Mouse (Mus musculus) cerebellum, postnatal 25 days (tissue): ENCODE measurements around the gene Kcnq1.
A peak's percentile ranks its signal among the peaks of the same experiment; 100 is the strongest.

Source experiments
- DNase-seq, 2 experiments: peaks; one replicate each; pipeline ENCODE4 v3.0.0; 2021; ENCODE audit warnings: mixed read lengths in 2 of 2

Gene Kcnq1

DNA sequence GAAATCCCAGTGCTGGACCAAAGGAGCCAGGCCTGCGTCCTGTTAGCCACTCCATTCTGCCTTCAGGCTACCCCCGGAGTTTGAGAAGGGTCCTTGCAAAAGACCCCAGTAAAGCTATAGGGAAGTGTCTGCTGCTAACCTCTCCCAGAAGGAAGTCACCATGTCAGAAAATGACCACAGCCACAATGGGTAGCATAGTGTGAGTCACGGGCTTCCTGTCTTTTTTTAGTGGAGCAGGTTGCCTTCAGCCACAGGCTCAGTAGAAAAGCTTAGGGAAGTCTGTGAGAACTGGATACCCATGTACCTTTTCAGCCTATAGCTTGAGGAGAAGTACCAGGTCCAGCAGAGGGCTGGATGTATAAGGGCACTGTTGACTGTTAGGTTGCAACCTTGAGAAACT, 267.1 kb downstream of the Kcnq1 start:
- DNase-seq: no peak

- DNase-seq: no peak
Measured at GRCm38 (mm10) chr7:143375945-143376344, 269.8 kb downstream of the Kcnq1 start.

DNA sequence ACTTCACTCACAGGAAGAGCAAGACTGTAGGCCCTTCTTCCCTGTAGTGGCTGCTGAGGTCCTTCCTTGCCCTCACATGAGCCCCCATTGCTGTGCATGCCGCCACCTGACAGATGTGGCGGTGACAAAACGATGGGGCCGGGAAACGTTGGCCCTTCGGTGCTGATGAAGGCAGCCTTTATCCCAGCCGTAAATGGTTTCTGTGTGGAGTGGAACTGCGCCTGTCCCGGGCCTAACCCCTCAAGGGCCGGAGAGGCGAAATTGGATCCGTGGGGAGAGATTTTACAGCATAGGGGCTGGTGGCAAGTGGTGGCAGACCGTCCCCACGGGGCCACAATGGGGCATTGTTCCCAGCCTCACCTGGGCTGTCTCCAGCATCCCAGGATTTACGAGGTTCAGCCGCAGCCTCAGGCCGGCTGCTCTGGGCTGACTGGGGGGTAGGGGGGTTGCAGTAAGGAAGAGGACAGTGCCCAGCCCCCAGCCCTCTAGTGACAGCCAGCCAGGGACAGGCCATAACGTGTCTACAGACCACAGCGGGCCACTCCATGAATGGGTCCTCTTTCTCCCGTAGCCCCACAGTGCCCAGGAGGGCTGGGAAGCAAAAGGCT, 274.4 kb downstream of the Kcnq1 start:
- DNase-seq: no peak

DNA sequence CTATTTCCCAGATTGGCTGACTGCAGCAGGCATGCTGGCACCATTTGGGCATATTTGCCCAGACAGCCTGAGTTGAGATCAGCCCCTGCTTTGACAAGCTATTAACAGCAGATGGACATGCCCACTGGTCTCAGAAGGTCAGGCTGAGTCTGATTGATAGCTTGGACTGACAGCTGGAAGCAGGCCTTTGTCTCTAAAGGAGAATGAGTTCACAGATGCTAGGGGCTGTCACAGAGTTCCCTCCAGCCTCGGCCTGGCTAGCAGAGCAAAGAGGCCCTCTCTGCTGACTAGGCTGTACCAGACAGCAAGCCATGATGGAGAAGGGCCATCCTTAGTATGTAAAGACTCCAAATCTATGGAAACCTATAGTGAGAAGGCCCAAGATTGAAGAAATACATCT, 280.5 kb downstream of the Kcnq1 start:
- no peak for DNase-seq

GRCm38 (mm10) chr7:143388783-143389695, 282.9 kb downstream of the Kcnq1 start:
- peak; percentile 31 to 44 for DNase-seq

DNA sequence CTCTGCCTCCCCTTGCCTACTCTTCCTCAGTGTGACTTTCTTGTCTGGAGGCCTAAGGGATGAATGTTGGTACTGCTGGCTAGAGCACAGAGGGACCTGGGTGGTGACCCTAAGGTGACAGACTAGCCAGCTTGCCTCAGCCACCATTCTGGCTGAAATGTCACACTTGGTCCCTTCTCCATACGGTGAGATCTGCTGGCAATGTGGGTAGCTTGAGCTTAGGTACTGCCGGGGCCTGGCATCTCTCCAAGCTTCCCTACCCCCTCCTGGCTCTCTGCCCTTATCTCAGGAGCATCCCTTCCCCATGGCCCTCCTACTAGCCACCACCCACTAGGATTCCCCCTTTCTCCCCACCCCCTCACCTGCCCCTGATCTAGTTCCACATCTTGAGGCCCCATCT, 283.7 kb downstream of the Kcnq1 start:
- DNase-seq: peak; percentile 56 to 72

DNA sequence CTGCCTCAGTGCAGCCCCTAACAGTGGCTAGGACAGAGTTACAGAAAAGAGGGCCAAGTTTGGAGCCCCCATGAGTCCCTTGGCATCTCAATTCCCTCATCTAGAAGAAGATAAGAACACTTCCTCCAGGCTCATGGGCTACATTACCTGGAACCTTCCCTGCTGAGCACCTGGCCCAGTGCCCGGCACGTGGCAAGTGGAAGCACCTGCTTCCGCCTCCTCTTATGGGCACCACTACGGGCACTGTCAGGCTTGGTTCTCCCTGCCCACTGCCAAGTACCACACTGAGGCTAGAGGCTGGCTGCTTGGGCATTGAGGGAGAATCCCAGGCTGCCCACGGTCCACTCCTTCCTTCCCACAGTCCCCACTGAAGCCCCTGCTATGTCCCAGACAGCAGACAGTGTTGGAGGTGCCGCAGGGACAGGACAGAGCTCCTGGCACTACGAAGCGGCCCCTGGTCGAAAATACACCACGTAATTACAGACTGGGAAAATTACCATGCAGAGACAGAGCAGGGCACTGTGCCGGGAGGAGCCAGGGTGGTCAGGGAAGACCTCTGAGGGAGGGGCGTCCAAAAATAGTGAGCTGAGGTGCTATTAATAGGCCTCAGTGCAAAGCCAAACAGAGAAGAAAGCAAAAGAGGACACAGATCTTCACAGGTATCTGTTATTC, 284.3 kb downstream of the Kcnq1 start:
- DNase-seq: peak; percentile 80 to 88

DNA sequence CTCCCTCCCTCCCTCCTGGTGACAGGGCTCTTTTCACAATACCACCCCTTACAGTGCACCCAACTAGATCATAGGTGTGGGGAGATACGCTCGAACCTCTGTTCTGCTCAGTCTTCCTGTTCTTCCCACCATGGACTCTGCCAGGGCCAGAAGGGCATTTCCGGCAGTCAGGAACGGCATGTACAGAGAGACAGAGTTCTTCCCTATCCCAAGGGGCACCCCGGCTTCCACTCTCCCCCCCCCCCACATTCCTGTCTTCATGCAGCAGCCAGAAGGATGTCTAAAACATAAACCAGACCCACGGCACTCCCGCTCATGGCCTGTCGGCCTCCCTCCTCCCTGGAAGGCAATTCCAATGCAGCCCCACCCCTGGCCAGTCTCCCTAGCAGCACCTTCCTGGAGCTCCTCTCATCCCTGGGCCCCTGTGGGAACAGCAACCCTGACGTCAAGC, 289.0 kb downstream of the Kcnq1 start:
- no peak for DNase-seq

DNA sequence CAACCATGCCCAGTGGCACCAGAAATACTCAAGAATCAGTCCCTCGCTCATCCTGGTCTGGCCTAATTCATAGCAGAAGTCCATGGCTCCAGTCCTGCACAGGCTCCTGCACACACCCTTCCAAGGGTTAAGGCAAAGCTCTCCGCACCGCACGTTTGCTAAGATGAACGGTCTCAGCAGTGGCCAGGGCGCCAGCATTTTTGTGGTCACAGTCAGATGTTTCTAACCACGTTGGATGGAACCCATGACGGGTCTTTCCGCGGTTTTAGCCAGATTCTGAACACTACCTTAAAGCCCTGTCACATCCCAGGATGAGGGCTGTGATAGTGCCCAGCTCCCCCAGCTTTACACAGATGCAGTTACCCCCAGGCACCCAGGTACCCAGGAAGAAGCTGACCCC, 293.6 kb downstream of the Kcnq1 start:
- DNase-seq: no peak

- DNase-seq: no peak
Measured at GRCm38 (mm10) chr7:143400599-143400998, 294.4 kb downstream of the Kcnq1 start.

DNA sequence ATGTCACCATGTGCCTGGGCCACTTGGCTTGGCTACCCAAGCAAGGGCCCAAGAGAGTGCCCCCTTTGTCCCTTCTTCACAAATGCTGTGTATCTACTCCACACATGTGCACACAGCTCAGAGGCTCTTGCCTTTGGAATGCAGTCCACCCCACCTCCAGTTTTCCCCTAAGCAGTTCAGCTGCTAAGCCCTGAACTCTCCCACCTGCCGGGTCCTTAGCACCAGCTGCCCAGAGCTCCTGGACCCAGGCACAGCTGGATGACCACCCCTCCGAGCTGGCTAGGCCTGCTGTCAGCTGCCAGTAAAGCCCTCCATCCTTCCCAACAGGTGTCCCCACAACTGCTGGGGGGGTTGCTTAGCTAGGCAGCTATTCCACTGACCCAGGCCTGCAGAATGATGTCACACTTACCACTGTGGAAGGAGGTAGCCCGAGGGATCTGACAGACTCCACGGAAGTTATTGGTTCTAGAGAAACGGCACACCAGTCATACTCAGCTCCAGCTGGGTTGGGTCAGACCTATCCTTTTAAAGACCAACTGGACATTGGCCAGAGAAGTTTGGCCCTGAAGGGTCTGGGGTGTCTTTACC, 295.4 kb downstream of the Kcnq1 start:
- no peak for DNase-seq

DNA sequence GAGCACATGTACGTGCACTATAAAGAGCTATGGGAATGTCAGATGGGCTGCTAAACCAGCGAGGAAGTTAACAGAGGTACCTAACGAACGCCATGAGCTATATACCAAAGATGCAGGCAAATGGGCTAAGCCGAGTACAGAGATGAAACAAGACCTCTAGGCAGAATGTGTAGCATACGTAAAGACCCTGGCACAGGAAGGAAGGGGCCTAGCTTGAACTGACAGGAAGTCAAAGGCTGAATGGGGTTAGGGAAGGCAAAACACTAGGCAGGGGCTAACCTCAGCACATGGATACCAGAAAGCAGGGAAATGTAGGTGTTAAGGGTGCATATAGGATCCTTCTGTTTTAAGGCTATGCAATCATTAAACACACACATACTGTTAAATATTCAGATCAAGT, 298.1 kb downstream of the Kcnq1 start:
- no peak for DNase-seq

- DNase-seq: no peak
Measured at GRCm38 (mm10) chr7:143407931-143408501, 301.9 kb downstream of the Kcnq1 start.

DNA sequence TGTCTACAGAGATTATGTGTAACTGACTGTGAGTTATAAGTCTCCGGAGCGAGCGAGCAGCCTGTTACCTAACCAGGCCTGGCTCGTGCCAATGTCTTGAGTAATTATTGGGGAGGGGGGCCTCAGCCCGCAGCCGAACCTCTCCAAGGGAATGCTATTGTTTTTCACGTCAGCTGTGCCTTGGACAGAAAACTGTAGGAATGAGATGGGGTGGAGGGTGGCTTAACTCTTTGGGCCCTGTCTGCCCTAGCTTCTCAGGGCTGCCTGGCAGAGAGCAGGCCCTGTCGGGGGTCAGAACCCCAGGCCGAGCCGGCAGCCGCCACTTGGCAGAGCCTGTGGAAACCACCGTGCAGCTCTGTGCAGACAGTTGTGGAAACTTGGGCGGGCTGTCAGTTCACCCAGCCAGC, 302.5 kb downstream of the Kcnq1 start:
- DNase-seq: no peak

- DNase-seq: no peak
Measured at GRCm38 (mm10) chr7:143412606-143413005, 306.4 kb downstream of the Kcnq1 start.

- DNase-seq: no peak
Measured at GRCm38 (mm10) chr7:143415070-143415469, 308.9 kb downstream of the Kcnq1 start.

- DNase-seq: no peak
Measured at GRCm38 (mm10) chr7:143416406-143416805, 310.2 kb downstream of the Kcnq1 start.

- no peak for DNase-seq
Measured at GRCm38 (mm10) chr7:143417875-143418274, 311.7 kb downstream of the Kcnq1 start.

GRCm38 (mm10) chr7:143419585-143420160, 313.5 kb downstream of the Kcnq1 start:
- DNase-seq: no peak

- DNase-seq: peak; percentile 95 to 96
Measured at GRCm38 (mm10) chr7:143428142-143428813, 322.1 kb downstream of the Kcnq1 start.

DNA sequence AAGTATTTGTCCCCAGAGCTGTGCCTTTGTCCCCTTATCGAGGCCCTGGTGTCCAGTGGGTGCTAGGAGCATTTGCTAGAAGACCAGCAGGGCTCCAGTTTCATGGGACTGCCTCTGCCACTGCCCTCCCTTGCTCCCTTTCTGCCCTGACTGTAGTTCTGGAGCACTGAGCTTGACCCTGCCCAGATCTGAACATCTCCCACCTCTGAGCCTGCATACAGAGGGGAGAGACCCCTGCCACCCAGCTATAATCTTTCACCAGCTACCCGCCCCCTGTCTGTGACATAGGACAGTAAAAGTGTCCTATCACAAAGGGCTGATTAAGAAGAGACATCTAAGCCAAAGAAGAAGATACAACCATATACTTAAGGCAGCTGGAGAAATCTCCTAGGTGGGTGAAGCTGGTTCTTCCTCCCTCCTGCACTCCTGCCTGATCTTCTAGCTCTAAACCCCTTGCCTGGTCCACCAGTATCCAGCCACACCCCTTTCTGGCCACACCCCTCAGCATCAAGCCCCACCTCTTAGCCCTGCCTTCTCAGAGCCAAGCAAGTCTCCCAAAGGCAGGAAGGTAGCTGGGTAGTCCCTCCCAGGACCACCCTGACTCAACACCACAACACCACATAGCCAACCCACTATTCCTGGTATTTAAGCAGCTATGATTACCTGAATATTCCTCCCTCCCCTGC, 322.8 kb downstream of the Kcnq1 start:
- no peak for DNase-seq
